Mouse (Mus musculus) C2C12 (cell line): Measurements from ENCODE around the gene Acsf2. TPM values are rescaled to one million over a fixed set of nuclear protein-coding genes. Genes with fewer than 3 reads are reported as not detected.

Source experiments
- H3K27me3 ChIP-seq: one replicate; pipeline ENCODE4 v1.6.1; 2011; ENCODE audit not compliant: control insufficient read depth, insufficient read depth, insufficient read length
- H3K36me3 ChIP-seq: one replicate; pipeline ENCODE4 v1.6.1; 2011; ENCODE audit not compliant: control insufficient read depth, insufficient read depth
- H3K4me3 ChIP-seq: one replicate; pipeline ENCODE4 v1.5.1; 2011; ENCODE audit warnings: mild to moderate bottlenecking, control low read depth; ENCODE audit not compliant: poor library complexity, insufficient read depth, severe bottlenecking
- H3K79me2 ChIP-seq: one replicate; pipeline ENCODE4 v1.6.1; 2011; ENCODE audit not compliant: control insufficient read depth, insufficient read depth
- H3K79me3 ChIP-seq: one replicate; pipeline ENCODE4 v1.6.1; 2011; ENCODE audit warnings: low read depth, control low read depth
- H3ac ChIP-seq: one replicate; pipeline ENCODE3; 2011; ENCODE audit warnings: low read depth; ENCODE audit not compliant: control insufficient read depth, insufficient read length
- CEBPB ChIP-seq: IDR thresholded peaks from one replicate; pipeline ENCODE4 v1.6.1; 2011; ENCODE audit warnings: low read depth, mild to moderate bottlenecking, control low read depth, moderate library complexity
- CTCF ChIP-seq: IDR thresholded peaks from one replicate; pipeline ENCODE4 v1.5.1; 2011; ENCODE audit not compliant: control insufficient read depth, insufficient read depth, insufficient read length
- FOSL1 ChIP-seq: IDR thresholded peaks from one replicate; pipeline ENCODE4 v1.8.0; 2011; ENCODE audit warnings: mild to moderate bottlenecking, low read length; ENCODE audit not compliant: poor library complexity, insufficient read depth, severe bottlenecking
- MAX ChIP-seq: IDR thresholded peaks from one replicate; pipeline ENCODE4 v1.6.1; 2011; ENCODE audit warnings: mild to moderate bottlenecking, control low read depth
- MYOD1 ChIP-seq: IDR thresholded peaks from one replicate; pipeline ENCODE4 v1.6.1; 2011; ENCODE audit warnings: low read depth; ENCODE audit not compliant: control insufficient read depth, insufficient read length
- MYOG ChIP-seq: IDR thresholded peaks from one replicate; pipeline ENCODE4 v1.6.1; 2011; ENCODE audit not compliant: control insufficient read depth, insufficient read length; ENCODE audit errors: extremely low read depth
- USF1 ChIP-seq: IDR thresholded peaks from one replicate; pipeline ENCODE4 v1.6.1; 2011; ENCODE audit warnings: low read depth, mild to moderate bottlenecking, control low read depth, moderate library complexity
- polyA plus RNA-seq: library from polyadenylated mRNA; unstranded; fragments of >200 nt; fragmentation: generic; extraction: Trizol; gene quantifications from one replicate; pipeline ENCODE4 v1.2.1, GENCODE M21; 2012; ENCODE audit warnings: missing spikeins

Gene Acsf2
- polyA plus RNA-seq, 1 experiment, result 2.7 TPM

DNA sequence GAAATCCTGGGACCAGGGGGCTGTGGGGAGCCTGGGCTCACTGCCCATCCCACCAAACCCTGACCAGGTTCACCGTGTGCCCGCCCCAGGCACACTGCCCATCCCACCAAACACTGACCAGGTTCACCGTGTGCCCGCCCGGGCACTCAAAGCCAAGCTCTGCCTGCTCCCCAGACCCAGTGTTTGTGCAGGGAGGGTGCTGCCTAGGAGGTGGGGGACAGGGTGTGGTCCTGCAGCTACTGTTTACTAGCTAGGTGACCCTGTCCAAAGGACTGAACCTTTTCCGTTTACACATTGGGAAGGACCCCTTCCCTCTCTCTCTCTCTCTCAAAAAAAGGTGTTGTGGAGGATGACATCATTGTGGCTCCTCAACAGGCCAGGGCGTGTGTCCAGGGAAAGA lies 34.3 kb downstream of the Acsf2 start:
- Histone ChIP-seq H3K4me3 (no peak overlapping the region), H3K79me2 (no peaks in the 10 kb centered on the region), H3K36me3 (no peaks in the 10 kb centered on the region), H3K27me3 (no peaks in the 10 kb centered on the region), H3ac (no peak overlapping the region), H3K79me3 (no peaks in the 10 kb centered on the region)
- TF ChIP-seq USF1, result no peak
- TF ChIP-seq FOSL1, result no peak
- TF ChIP-seq CTCF, result no peak
- TF ChIP-seq MYOG, result no peak
- no peak for TF ChIP-seq MAX

DNA sequence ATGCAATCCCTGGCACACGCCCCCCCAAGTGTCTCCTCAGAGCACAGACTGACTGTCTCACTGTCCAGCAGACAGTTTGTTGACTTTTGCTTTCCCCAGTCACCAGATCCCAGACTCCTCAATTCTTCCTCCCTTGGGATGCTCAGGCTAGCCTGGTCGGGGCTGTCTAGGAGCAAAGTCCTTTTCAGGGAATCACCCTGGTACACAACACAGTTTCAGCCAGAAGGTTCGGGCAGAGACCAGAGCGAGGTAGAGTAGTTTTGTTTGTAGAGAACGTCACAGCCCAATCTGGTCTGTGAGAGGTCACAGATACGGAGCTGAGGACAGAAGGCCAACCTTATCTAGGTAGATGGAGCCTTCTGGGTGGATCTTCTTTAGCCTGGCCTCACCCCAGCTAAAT lies 35.1 kb downstream of the Acsf2 start:
- Histone ChIP-seq H3K27me3 (no peaks in the 10 kb centered on the region), H3K79me3 (no peaks in the 10 kb centered on the region), H3K4me3 (no peak overlapping the region), H3K79me2 (no peaks in the 10 kb centered on the region), H3K36me3 (no peaks in the 10 kb centered on the region), H3ac (no peak overlapping the region)
- TF ChIP-seq FOSL1 (no peak), MYOG (no peak)

DNA sequence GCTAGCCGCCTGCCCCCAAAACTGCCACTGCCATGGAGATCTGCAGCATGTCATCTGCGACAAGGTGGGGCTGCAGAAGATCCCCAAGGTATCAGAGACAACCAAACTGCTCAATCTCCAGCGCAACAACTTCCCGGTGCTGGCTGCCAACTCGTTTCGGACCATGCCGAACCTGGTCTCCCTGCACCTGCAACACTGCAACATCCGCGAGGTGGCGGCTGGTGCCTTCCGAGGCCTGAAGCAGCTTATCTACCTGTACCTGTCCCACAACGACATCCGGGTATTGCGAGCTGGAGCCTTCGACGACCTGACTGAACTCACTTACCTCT lies 36.6 kb downstream of the Acsf2 start:
- H3ac ChIP-seq, result no peak overlapping the region
- TF ChIP-seq MAX, result no peak
- no peak for TF ChIP-seq MYOD1
- TF ChIP-seq CEBPB, result no peak
- no peak for TF ChIP-seq CTCF
- TF ChIP-seq FOSL1, result no peak
- no peak for TF ChIP-seq MYOG
- no peak for TF ChIP-seq USF1
- no peak overlapping the region for H3K4me3 ChIP-seq

DNA sequence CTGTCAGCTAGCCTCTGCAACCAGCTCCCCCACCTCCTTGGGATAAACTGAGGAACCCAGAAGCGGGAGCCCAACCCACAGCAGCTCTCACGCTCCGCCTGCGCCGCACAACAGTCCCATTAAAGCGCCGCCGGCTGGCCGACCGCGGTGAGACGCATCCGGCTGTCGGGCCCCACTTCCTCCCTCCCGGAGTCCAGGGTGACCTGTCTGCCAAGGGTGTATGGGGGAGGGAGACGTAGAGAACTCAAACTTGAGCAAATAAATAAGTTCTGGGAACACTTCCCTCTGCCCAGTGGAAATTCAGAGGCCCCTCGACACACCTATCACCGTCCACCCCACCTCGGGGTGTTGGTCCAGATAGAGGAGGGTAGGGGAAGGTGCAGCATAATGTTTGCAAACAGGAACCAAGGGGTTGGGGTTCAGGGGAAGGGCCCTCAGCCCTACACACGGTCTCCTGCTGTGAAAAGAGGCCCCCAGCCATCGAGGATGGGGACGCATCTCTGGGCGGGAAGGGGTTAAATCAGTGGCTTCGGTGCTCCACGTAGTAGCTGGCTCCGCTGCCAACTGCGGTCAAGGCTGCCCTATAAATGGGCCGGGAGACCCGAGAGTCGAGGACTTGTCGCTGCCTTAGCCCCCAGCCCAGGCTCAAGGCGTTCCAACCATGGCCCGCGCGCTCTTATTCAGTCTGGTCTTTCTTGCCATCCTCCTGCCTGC lies 37.1 kb downstream of the Acsf2 start, which contains the start of gene Chad:
Chad (plus strand) TSS at position 611 of the 714 bp plus-strand sequence.
- H3ac ChIP-seq, result no peak within 1 kb of the TSS
- TF ChIP-seq MYOG, result no peak
- no peak for TF ChIP-seq CEBPB
- no peak for TF ChIP-seq CTCF
- TF ChIP-seq MAX, result no peak
- no peak for TF ChIP-seq USF1
- no peak for TF ChIP-seq FOSL1
- TF ChIP-seq MYOD1, result no peak
- no peaks in the 10 kb centered on the region for H3K79me3 ChIP-seq
- H3K79me2 ChIP-seq, result no peaks in the 10 kb centered on the region
- no peak within 1 kb of the TSS for H3K4me3 ChIP-seq
- no peaks in the 10 kb centered on the region for H3K36me3 ChIP-seq
- no peaks in the 10 kb centered on the region for H3K27me3 ChIP-seq

More for the DNA sequence above, 36.6 kb downstream of the Acsf2 start:
- H3K27me3 ChIP-seq, result no peaks in the 10 kb centered on the region
- no peaks in the 10 kb centered on the region for H3K79me3 ChIP-seq
- H3K36me3 ChIP-seq, result no peaks in the 10 kb centered on the region
- H3K79me2 ChIP-seq, result no peaks in the 10 kb centered on the region

DNA sequence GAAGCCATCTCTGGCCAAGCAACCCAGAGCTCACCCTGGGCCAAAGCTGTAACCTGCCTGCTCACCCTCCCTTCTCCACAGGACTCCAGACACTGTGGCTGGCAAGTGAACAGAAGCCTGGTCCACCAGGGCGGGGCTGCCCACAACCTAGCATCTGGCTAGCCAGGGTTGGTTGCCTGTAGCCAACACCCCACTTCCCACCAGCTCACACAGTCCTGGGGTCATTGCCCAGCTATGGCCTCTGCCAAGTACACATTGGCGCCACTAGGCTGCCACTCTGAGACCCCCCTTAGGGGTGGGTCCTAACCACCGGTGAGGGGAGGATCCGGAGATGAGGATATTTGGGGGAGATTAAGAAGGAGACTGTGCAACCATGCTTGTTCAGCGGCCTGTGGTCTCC lies 37.9 kb downstream of the Acsf2 start:
- no peak overlapping the region for H3ac ChIP-seq
- no peak for TF ChIP-seq CTCF
- no peak for TF ChIP-seq USF1
- TF ChIP-seq FOSL1, result no peak
- no peak for TF ChIP-seq MYOD1
- TF ChIP-seq CEBPB, result no peak
- no peak for TF ChIP-seq MAX
- no peak for TF ChIP-seq MYOG
- no peak overlapping the region for H3K4me3 ChIP-seq

DNA sequence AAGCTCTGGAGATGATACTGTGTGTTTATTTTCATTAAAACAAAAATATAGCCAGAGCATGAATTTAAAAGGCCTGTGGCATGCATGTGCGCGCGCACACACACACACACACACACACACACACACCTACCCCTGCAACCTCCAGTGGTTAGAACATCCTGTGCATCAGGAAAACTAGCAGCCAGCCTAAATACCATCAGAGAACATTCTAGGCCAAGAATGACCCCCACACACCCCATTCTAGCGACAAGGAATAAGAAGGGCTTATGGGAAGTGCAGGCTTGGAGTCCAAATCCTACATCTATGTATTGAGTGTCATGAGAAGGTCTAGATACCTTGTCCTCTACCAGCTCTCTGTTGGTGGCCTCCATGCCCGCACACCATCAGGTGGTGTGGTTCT lies 38.3 kb downstream of the Acsf2 start:
- H3K27me3 ChIP-seq, result no peaks in the 10 kb centered on the region
- H3K4me3 ChIP-seq, result no peak overlapping the region
- H3K79me3 ChIP-seq, result no peaks in the 10 kb centered on the region
- no peak overlapping the region for H3ac ChIP-seq
- no peaks in the 10 kb centered on the region for H3K36me3 ChIP-seq
- no peaks in the 10 kb centered on the region for H3K79me2 ChIP-seq
- no peak for TF ChIP-seq CTCF
- TF ChIP-seq MYOG, result no peak
- no peak for TF ChIP-seq FOSL1
- no peak for TF ChIP-seq MAX
- TF ChIP-seq MYOD1, result no peak
- no peak for TF ChIP-seq USF1
- no peak for TF ChIP-seq CEBPB

More for the DNA sequence above, 37.9 kb downstream of the Acsf2 start:
- no peaks in the 10 kb centered on the region for H3K79me3 ChIP-seq
- no peaks in the 10 kb centered on the region for H3K36me3 ChIP-seq
- no peaks in the 10 kb centered on the region for H3K79me2 ChIP-seq
- H3K27me3 ChIP-seq, result no peaks in the 10 kb centered on the region
